Comparison of ENCODE assay signal across 15 mouse cellular contexts in the genomic region with DNA sequence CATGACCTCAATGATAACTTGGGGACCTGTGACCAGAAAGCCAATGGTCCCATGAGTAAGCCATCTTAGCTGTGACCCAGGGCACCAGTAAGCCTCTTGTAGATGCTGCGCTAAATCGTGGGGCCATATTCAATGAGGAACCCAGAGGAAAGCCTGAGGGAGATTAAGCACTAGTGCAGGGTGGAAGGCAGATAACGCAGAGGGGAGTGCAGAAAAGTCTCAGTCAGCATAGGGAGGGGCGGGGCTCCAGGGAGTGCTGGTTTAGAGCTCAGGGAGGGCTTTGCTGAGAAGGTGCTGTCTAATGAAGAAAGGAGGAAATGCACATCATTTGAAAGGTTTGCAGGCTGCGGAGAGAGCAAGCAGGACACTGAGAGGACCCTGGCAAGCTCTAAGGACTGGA. TPM values are rescaled to one million over a fixed set of nuclear protein-coding genes. Genes with fewer than 3 reads are reported as not detected.
DNase-seq lines count a peak whose midpoint lies in the region; ATAC-seq and TF ChIP-seq lines count a peak whose summit lies in the region.
"Had no signal": no experiment of that assay in that cellular context is flagged by ENCODE, and none has a peak within 500 bp of the region (broad histone marks: within the 10 kb centered on the region; RNA-seq: fewer than 3 reads in every experiment).

No protein-coding gene starts in this region.

- peak; percentile 60; the same call in 1 of the 2 replicates for ATAC-seq in kidney, embryonic 16.5 days (ENCODE audit: low FRiP score, low TSS enrichment)
- ATAC-seq in kidney, embryonic 14.5 days (ENCODE audit: low FRiP score, low TSS enrichment) = no peak
- peak; percentile 27 to 51; a peak in 2 of 4 replicates for ATAC-seq in hematopoietic stem cell, adult 5-6 weeks (replicated peaks in 1 of 2; ENCODE audit: insufficient read depth in 1 of 2, low FRiP score in 2 of 2, low TSS enrichment in 1 of 2, low read depth in 1 of 2, poor library complexity in 2 of 2, severe bottlenecking in 2 of 2)
- peak; percentile 96 for ATAC-seq in liver, postnatal 0 days
- ATAC-seq in stomach, postnatal 0 days (ENCODE audit: low FRiP score, low TSS enrichment) = no peak
- no peak for ATAC-seq in midbrain, embryonic 13.5 days
- ATAC-seq: forebrain, postnatal 0 days had no signal

- peaks cover 7% of the 10 kb centered on the region; the same call in 1 of the 2 replicates for H3K4me1 ChIP-seq in kidney, embryonic 16.5 days (ENCODE audit: insufficient read depth, low read length)
- 0 out of 2 replicates have a peak, but pooled peaks cover 4% of the 10 kb centered on the region for H3K4me1 ChIP-seq in kidney, embryonic 14.5 days (ENCODE audit: control insufficient read depth, insufficient read depth, low read length)
- peaks cover 27% of the 10 kb centered on the region for H3K4me1 ChIP-seq in liver, postnatal 0 days (ENCODE audit: insufficient read depth)
- no peaks in the 10 kb centered on the region for H3K4me1 ChIP-seq in stomach, postnatal 0 days (replicated peaks; ENCODE audit: control insufficient read depth, insufficient read depth)
- no peaks in the 10 kb centered on the region for H3K4me1 ChIP-seq in midbrain, embryonic 13.5 days (replicated peaks)
- H3K4me1 ChIP-seq: neural tube, embryonic 15.5 days had no signal

- H3K4me3 ChIP-seq in kidney, embryonic 16.5 days (ENCODE audit: low read length) = no peak overlapping the region
- H3K4me3 ChIP-seq in kidney, embryonic 14.5 days (ENCODE audit: low read length) = no peak overlapping the region
- H3K4me3 ChIP-seq in liver, postnatal 0 days (ENCODE audit: low read depth, low read length) = no peak overlapping the region
- H3K4me3 ChIP-seq in stomach, postnatal 0 days (ENCODE audit: low read depth, low read length) = no peak overlapping the region
- H3K4me3 ChIP-seq in midbrain, embryonic 13.5 days (replicated peaks) = no peak overlapping the region
- H3K4me3 ChIP-seq: left cerebral cortex, adult 2 months; neural tube, embryonic 15.5 days had no signal

- DNase-seq in liver, postnatal 0 days = peak; percentile 77
- DNase-seq in stomach, postnatal 0 days (ENCODE audit: low spot score) = peak; percentile 17
- DNase-seq in embryo, embryonic 9.5 days (ENCODE audit: extremely low spot score) = no peak
- no peak for DNase-seq in left cerebral cortex, adult 18-20 months (ENCODE audit: low spot score in 2 of 2)
- DNase-seq: B cell, adult 2 months; cerebellum, postnatal 14 days; forebrain, postnatal 0 days; heart, postnatal 4 days; lung, postnatal 4 days had no signal

- no peak for TF ChIP-seq CTCF in liver, postnatal 0 days (IDR thresholded peaks at IDR 0.05; ENCODE audit: low read depth)
- TF ChIP-seq CTCF in stomach, postnatal 0 days (IDR thresholded peaks at IDR 0.05; ENCODE audit: low read depth) = no peak

- no peaks in the 10 kb centered on the region for H3K36me3 ChIP-seq in kidney, embryonic 16.5 days (ENCODE audit: insufficient read depth, low read length)
- no peaks in the 10 kb centered on the region for H3K36me3 ChIP-seq in kidney, embryonic 14.5 days (ENCODE audit: control insufficient read depth, insufficient read depth, low read length)
- H3K36me3 ChIP-seq in liver, postnatal 0 days (replicated peaks; ENCODE audit: insufficient read depth, low read length) = no peaks in the 10 kb centered on the region
- no peaks in the 10 kb centered on the region for H3K36me3 ChIP-seq in stomach, postnatal 0 days (ENCODE audit: control insufficient read depth, insufficient read depth, low read length)
- H3K36me3 ChIP-seq in midbrain, embryonic 13.5 days = no peaks in the 10 kb centered on the region
- H3K36me3 ChIP-seq: neural tube, embryonic 15.5 days had no signal

- TF ChIP-seq EP300 in liver, postnatal 0 days (IDR thresholded peaks at IDR 0.05; ENCODE audit: low read depth) = peak; percentile 82
- no peak for TF ChIP-seq EP300 in stomach, postnatal 0 days (optimal IDR thresholded peaks at IDR 0.05)

- H3K9me3 ChIP-seq in kidney, embryonic 16.5 days (ENCODE audit: low read length) = peaks cover 9% of the 10 kb centered on the region
- peaks cover 4% of the 10 kb centered on the region; the same call in 1 of the 2 replicates for H3K9me3 ChIP-seq in kidney, embryonic 14.5 days (ENCODE audit: control insufficient read depth, low read length)
- H3K9me3 ChIP-seq in liver, postnatal 0 days (ENCODE audit: low read length) = peaks cover 8% of the 10 kb centered on the region
- no peaks in the 10 kb centered on the region for H3K9me3 ChIP-seq in stomach, postnatal 0 days (ENCODE audit: control insufficient read depth, low read length)
- H3K9me3 ChIP-seq in midbrain, embryonic 13.5 days = no peaks in the 10 kb centered on the region
- H3K9me3 ChIP-seq: neural tube, embryonic 15.5 days had no signal

- 68% methylated on average over 5 of the region's 5 CpGs for WGBS in kidney, embryonic 16.5 days
- 73% methylated on average over 5 of the region's 5 CpGs for WGBS in kidney, embryonic 14.5 days
- 39% methylated on average over 5 of the region's 5 CpGs for WGBS in liver, postnatal 0 days (ENCODE audit: insufficient replicate concordance)
- WGBS in stomach, postnatal 0 days = 49% methylated on average over 5 of the region's 5 CpGs
- WGBS in midbrain, embryonic 13.5 days = 47% methylated on average over 5 of the region's 5 CpGs

- H3K27me3 ChIP-seq in kidney, embryonic 16.5 days (ENCODE audit: insufficient read depth, low read length) = no peaks in the 10 kb centered on the region
- H3K27me3 ChIP-seq in kidney, embryonic 14.5 days (ENCODE audit: control insufficient read depth, insufficient read depth, low read length) = no peaks in the 10 kb centered on the region
- no peaks in the 10 kb centered on the region for H3K27me3 ChIP-seq in liver, postnatal 0 days (ENCODE audit: insufficient read depth, low read length)
- no peaks in the 10 kb centered on the region for H3K27me3 ChIP-seq in stomach, postnatal 0 days (ENCODE audit: control insufficient read depth, insufficient read depth, low read length)
- H3K27me3 ChIP-seq in midbrain, embryonic 13.5 days = no peaks in the 10 kb centered on the region
- H3K27me3 ChIP-seq: neural tube, embryonic 15.5 days had no signal

- H3K4me2 ChIP-seq in kidney, embryonic 16.5 days (replicated peaks; ENCODE audit: low read depth, low read length) = no peak overlapping the region
- H3K4me2 ChIP-seq in kidney, embryonic 14.5 days (replicated peaks; ENCODE audit: low read depth, low read length) = no peak overlapping the region
- H3K4me2 ChIP-seq in liver, postnatal 0 days (ENCODE audit: low read depth, low read length) = peak overlapping the region; percentile 56
- H3K4me2 ChIP-seq in stomach, postnatal 0 days (replicated peaks; ENCODE audit: low read depth) = no peak overlapping the region
- H3K4me2 ChIP-seq in midbrain, embryonic 13.5 days (replicated peaks) = no peak overlapping the region
- H3K4me2 ChIP-seq: neural tube, embryonic 15.5 days had no signal

- H3K27ac ChIP-seq in kidney, embryonic 16.5 days (ENCODE audit: low read length) = no peak overlapping the region
- H3K27ac ChIP-seq in kidney, embryonic 14.5 days (ENCODE audit: low read depth, low read length) = no peak overlapping the region
- peak overlapping the region; percentile 80 for H3K27ac ChIP-seq in liver, postnatal 0 days (ENCODE audit: low read depth)
- H3K27ac ChIP-seq in stomach, postnatal 0 days (replicated peaks) = no peak overlapping the region
- no peak overlapping the region for H3K27ac ChIP-seq in midbrain, embryonic 13.5 days
- H3K27ac ChIP-seq: left cerebral cortex, adult 2 months; neural tube, embryonic 15.5 days had no signal

- H3K9ac ChIP-seq in kidney, embryonic 16.5 days (replicated peaks; ENCODE audit: low read length) = no peak overlapping the region
- no peak overlapping the region for H3K9ac ChIP-seq in kidney, embryonic 14.5 days (ENCODE audit: low read depth, low read length)
- no peak overlapping the region for H3K9ac ChIP-seq in liver, postnatal 0 days (replicated peaks)
- no peak overlapping the region for H3K9ac ChIP-seq in stomach, postnatal 0 days (ENCODE audit: low read length)
- H3K9ac ChIP-seq in midbrain, embryonic 13.5 days (replicated peaks) = no peak overlapping the region
- H3K9ac ChIP-seq: forebrain, postnatal 0 days; neural tube, embryonic 15.5 days had no signal

RNA-seq across cellular contexts. Expression of gene Ppm1b, which starts 22.6 kb away (rescaled TPM):
- 73.7 and 74.5 TPM in 2 replicates for polyA plus RNA-seq in kidney, embryonic 16.5 days (2015; fragmentation: Nextera tagmentation; extraction: Ambion mirVana)
- polyA plus RNA-seq in kidney, embryonic 14.5 days (2014; fragmentation: Nextera tagmentation; extraction: Ambion mirVana) = 54.4 and 79.3 TPM in 2 replicates
- 58.0 and 61.5 TPM in 2 replicates for total RNA-seq in hematopoietic stem cell, adult 5-6 weeks (2017)
- polyA plus RNA-seq in liver, postnatal 0 days (2015; fragmentation: Nextera tagmentation; extraction: Ambion mirVana) = 41.6 and 46.3 TPM in 2 replicates
- 36.9 and 39.6 TPM in 2 replicates for polyA plus RNA-seq in stomach, postnatal 0 days (2015; fragmentation: Nextera tagmentation; extraction: Ambion mirVana)
- total RNA-seq in left cerebral cortex, adult 18-20 months (2021) = 100 to 1,000 TPM; 140 to 145 TPM
- 95.8 and 101 TPM in 2 replicates for polyA plus RNA-seq in midbrain, embryonic 13.5 days (2015; fragmentation: Nextera tagmentation; extraction: Ambion mirVana)

Comparison
In these comparisons a context has a peak if more than half of its experiments do, and no peak if none do; other contexts are left out.
1. ATAC-seq: peak in kidney, embryonic 16.5 days (single experiment), hematopoietic stem cell, adult 5-6 weeks (2 of 2) and liver, postnatal 0 days (single experiment); none in kidney, embryonic 14.5 days (single experiment), stomach, postnatal 0 days (single experiment) and midbrain, embryonic 13.5 days (single experiment).
2. DNase-seq: peak in liver, postnatal 0 days (single experiment) and stomach, postnatal 0 days (single experiment); none in embryo, embryonic 9.5 days (single experiment) and left cerebral cortex, adult 18-20 months (0 of 2).